Mouse (Mus musculus): Measurements from ENCODE around the gene Mga.

DNA sequence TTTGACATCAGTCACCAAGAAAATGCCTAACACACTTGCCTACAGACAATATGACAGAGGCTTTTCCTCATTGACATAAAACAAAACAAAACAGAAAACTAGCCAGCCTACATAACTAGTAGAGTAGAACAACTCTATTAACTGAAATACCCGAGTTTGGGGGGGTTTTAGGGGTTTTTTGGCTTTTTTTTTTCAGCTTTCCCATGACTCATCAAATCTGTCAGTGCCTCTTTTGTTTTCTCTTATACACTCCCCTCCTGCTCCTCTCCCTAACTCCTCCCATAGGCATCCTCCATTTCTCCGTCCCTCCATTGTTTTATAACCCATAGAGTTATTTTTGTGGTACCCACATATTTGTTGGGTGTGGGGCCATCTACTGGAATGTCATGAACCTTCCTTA, 96.5 kb downstream of the Mga start:
- TF ChIP-seq CTCF (conservative IDR thresholded peaks at IDR 0.05; ENCODE audit: low read length), result no peak
- no peak for TF ChIP-seq POU5F1 (IDR thresholded peaks at IDR 0.05; ENCODE audit: borderline replicate concordance, low read length)
- TF ChIP-seq NANOG (IDR thresholded peaks at IDR 0.05; ENCODE audit: borderline replicate concordance, low read length), result no peak

Data from E14TG2a.4 (cell line).